Mouse (Mus musculus) brown adipose tissue, adult 24 weeks (tissue): ENCODE measurements around the gene Spag9. TPM values are rescaled to one million over a fixed set of nuclear protein-coding genes. Genes with fewer than 3 reads are reported as not detected.
A peak's percentile ranks its signal among the peaks of the same experiment; 100 is the strongest.

Experiments used
- H3K27ac ChIP-seq: fragments of 200-500 bp; replicated peaks from 2 replicates; pipeline ENCODE4 v1.5.1; 2012; ENCODE audit warnings: low read depth, mild to moderate bottlenecking, low read length
- H3K4me1 ChIP-seq: fragments of 200-500 bp; 2 replicates; pipeline ENCODE4 v1.6.1; 2012; ENCODE audit warnings: low read length, mixed read lengths; ENCODE audit not compliant: control insufficient read depth, insufficient read depth, insufficient read length
- H3K4me3 ChIP-seq: fragments of 200-500 bp; 2 replicates; pipeline ENCODE4 v1.5.1; 2012; ENCODE audit warnings: low read depth, mild to moderate bottlenecking, low read length, moderate library complexity; ENCODE audit not compliant: insufficient read depth
- polyA plus RNA-seq: library from polyadenylated mRNA; stranded (reverse); fragments of >200 nt; gene quantifications from 2 replicates; pipeline ENCODE4 v1.2.4, GENCODE M21; 2012; ENCODE audit not compliant: missing spikeins, insufficient read depth, insufficient read length

The Spag9 gene
- polyA plus RNA-seq, 1 experiment = 45.7 TPM

DNA sequence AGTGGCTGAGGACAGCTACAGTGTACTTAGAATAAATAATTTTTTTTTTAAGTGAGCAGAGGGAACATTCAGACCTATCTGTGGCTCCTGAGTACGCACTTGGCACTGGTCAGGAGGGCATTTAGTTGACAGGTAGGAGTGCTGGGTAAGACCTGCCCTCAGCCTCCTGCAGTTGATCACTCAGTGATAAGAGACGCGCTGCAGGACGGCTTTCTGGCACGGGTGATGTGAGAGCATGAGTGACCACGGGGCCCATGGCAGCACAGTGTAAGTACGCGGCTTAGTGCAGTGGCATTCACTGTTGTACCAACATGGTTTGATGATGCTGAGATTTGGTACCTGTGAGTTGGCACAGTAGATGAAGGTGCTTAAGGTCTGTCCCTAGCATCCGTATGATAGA, 130.8 kb downstream of the Spag9 start:
- Histone ChIP-seq H3K27ac (no peak overlapping the region), H3K4me3 (no peak overlapping the region), H3K4me1 (no peaks in the 10 kb centered on the region)

GRCm38 (mm10) chr11:94127966-94128365, 132.1 kb downstream of the Spag9 start:
- H3K27ac ChIP-seq = no peak overlapping the region
- H3K4me3 ChIP-seq = no peak overlapping the region
- H3K4me1 ChIP-seq = no peaks in the 10 kb centered on the region

DNA sequence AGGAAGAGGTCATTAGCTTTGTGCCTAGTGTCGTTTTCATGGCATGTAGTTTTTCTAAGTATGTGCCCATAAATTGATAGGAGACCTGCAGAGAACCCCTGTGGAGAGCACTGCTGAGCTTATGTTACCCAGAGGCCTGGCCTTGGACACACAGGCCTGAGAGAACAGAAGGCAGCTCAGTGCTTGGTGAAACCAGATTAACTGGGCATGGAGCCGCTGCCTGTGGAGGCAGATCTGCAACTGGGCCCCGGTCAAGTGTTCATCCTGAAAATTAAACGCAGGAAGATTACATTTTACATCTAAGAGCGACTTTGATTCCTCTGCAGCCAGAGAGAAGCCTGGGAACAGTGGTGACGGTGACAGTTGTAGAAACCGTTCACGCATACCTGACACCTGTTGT, 132.6 kb downstream of the Spag9 start:
- Histone ChIP-seq H3K4me1 (no peaks in the 10 kb centered on the region), H3K27ac (no peak overlapping the region), H3K4me3 (no peak overlapping the region)

DNA sequence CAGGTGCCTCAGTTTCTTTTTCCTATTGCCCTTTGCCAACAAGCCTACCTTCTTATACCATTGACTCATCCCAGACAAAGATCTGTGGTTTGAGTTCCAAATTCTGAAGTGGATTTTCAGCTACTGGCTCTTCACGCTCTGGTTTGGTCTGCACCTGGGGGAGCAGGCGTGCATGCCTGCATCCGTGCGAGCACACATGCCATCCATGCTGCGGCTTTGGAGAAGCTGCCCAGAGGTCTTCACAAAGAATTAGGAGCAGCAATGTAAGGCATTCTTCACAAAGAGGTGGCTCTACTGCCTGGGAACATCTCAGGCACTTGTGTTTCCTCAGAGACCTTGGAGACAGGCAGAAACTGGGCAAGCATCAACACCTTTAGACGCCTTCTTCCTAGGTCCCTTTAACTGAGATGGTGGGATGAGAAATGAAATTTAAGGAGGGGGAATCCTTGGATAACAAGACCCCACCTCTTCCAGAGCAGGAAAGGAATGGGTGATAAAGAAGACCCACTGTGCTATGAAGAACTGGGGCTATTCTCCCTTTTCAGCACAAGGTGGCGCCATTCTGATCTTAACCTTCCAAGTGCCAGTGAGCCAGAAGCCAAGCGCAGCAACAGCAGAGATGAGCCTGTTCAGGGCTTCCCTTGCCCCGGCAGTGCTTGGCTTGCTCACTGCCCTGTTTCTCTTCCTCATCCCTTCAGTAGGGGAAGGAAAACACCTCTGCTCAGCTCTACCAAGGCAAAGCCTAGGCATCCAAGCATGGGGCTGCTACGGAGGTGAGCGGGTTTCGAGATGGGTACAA, 133.6 kb downstream of the Spag9 start:
- Histone ChIP-seq H3K27ac (no peak overlapping the region), H3K4me3 (no peak overlapping the region), H3K4me1 (peaks cover 3% of the 10 kb centered on the region; the same call in 1 of the 2 replicates)

DNA sequence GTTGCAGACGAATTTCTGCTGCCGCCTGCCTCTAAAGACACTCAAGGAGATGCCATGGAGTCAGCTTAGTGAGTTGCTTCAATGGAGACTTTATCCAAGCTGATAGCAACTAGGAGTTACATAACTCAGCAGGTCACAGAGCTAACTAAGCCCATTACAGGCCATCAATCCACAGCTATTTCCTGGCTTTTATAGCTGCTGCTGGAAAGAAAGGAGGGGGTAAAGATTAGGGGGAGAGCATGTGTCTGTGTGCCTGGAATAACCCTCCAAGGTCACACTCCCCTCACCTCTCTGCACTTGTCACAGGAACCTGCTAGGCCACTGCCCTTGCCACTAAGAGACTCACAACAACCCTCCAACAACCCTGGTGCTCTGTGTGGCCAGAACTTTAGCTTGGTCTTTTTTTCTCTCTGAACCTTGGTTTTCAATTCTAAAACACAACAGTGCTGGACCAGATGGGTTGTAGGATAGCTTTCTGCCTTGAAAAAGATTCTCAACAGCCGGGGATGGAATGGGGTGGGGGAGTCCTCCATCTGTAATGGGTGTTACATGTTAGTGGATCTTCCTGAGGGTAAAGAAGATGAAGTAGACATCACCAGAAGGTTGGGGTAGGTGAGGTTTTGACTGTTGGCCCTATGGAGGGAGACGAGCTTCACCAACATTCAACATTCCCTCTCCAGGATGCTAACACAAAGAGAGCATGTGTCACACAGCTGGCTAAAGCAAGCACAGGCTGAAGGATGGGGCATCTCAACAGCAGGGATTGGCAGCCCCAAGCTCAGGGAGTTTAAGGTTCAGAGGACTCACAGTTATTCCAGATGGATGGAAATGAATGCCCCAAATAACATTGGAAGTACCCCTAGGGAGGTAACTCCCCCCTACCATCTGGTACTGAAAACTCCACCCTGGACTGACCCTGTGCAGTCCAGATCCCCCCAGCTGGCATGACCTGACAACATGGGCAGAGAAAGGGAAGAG, 134.5 kb downstream of the Spag9 start:
- H3K27ac ChIP-seq = no peak overlapping the region
- H3K4me1 ChIP-seq = peaks cover 3% of the 10 kb centered on the region; the same call in 1 of the 2 replicates
- H3K4me3 ChIP-seq = no peak overlapping the region

DNA sequence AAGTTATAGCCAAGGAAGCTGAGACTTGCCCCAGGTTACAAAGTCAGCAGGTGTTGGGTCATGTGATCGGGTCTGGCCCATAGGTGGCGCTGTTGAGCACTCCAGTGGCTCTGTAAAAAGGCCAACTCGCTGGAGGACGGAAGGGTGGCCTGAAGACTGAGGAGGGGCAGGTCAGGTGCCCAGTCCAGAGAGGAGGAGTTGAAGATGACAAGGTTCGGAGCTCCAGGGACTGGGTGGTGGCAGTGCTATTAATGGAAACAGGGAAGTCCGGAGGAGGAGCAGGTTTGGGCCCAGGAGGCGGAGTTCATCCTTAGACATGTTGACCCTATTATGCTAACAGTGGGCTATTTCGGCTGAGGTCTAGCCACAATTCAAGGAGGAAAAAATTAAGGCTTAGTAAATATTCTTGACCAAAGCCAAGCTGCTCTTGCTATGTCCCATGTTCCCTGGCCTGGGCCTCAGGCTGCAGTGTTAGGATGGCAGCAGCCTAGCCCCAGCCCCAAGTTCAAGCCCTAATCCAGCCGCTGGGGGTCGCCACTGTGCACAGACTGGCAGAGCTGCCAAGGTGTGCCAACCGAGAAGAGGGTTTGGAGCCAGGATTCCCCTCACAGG, 137.6 kb downstream of the Spag9 start:
- Histone ChIP-seq H3K4me1 (peaks cover 11% of the 10 kb centered on the region), H3K4me3 (0 out of 2 replicates have a peak overlapping the region, but pooled peaks have one; percentile 0), H3K27ac (peak overlapping the region; percentile 85)

- Histone ChIP-seq H3K4me3 (0 out of 2 replicates have a peak overlapping the region, but pooled peaks have one; percentile 7), H3K27ac (peak overlapping the region; percentile 85), H3K4me1 (peaks cover 15% of the 10 kb centered on the region)
Observed at GRCm38 (mm10) chr11:94134076-94134838, 138.4 kb downstream of the Spag9 start.

- H3K27ac ChIP-seq = peak overlapping the region; percentile 10; the same call in 1 of the 2 replicates
- no peak overlapping the region for H3K4me3 ChIP-seq
- peaks cover 15% of the 10 kb centered on the region for H3K4me1 ChIP-seq
Observed at GRCm38 (mm10) chr11:94135581-94136001, 139.7 kb downstream of the Spag9 start.

GRCm38 (mm10) chr11:94136656-94137055, 140.8 kb downstream of the Spag9 start:
- Histone ChIP-seq H3K4me1 (peaks cover 15% of the 10 kb centered on the region), H3K4me3 (no peak overlapping the region), H3K27ac (peak overlapping the region; percentile 74)

DNA sequence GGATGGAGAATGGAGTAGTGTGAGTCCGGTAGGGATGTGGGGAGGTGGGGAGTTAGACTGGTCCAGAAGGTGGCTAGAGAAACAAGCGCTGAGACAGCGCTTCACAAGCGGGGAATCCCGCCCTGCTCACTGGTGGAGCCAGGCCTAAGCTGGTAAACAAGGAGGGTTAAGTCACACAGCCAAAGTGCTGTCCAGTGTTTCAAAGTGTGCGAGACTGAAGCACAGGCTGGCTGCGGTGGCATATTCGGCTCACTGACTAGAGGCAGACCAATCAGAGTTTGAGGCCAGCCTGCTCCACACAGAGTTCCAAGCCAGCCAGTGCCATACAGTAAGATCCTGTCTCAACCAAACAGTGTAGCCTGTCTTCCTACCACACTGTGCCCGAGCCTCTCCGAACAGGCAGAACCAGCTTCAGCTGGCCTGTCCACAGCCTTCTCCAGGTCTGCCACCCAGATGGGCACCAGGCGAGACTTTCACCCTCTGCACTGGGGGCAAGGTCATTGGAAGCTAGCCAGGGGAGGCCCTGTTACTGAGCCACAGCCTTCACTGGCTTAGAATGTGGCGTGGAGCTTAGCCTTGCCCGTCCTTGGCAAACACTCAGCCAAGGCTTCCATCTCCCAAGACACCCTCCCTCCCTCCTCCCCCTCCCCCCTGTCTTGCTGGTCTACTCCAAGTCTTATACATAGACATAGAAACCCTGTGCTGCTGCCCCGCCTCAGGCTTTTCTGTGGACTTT, 141.6 kb downstream of the Spag9 start:
- Histone ChIP-seq H3K27ac (peak overlapping the region; percentile 74), H3K4me1 (peaks cover 15% of the 10 kb centered on the region), H3K4me3 (no peak overlapping the region)

DNA sequence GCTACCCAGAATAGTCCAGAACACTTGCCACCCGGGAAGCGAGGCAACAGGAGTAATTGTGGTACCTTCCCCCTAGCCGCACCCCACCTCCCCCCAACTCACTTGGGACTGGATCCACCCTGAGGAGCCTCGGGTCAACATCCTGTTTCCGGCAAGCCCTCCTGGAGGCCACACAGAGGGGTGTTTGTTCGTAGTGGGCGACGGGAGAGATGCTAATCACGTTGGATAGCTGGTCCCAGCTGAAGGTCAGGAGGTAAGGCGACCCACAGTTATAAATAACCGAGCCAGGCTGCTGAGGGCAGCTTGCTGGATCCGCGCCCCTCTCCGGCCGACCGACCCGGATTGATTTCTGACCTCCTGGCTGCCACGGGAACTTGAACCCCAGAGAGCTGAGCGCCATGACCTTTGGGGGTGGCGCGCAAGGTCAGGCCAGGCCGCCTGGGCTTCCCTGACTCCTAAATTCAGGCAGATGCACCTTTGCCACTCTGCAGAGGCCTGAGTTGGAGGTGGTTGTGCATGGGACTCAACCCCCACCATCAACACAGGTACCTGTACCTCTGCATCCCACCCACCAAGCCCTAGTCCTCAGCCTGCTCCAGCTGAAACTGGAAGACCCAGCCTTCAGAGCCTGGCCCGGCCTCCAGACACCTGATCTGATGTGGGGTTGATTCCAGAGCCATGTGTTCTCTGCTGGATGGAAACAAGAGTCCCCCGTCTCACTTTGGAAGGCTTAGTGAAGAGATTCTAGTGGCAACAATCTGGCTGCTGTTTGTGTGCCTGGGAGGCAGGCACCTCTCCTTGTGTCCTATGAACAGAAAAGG, 142.7 kb downstream of the Spag9 start:
- Histone ChIP-seq H3K27ac (peak overlapping the region; percentile 68), H3K4me1 (peaks cover 14% of the 10 kb centered on the region), H3K4me3 (no peak overlapping the region)

DNA sequence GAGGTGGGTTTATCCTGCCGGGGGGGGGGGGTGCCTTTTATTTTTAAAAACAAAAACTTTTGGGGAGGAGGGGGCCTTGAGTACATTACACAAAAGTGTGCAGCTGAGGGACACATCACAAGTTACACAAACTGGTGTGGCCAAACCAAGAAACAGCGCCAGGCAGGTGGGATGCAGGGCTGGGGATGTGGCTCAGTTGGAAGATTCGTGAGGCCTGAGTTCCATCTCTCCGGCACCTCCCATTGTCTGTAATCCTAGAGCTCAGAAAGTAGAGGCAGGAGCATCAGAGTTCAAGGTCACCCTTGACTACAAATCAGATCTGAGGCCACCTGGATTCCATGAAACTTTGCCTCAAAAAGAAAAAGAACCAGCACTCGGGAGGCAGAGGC, 143.3 kb downstream of the Spag9 start:
- no peak overlapping the region for H3K4me3 ChIP-seq
- no peak overlapping the region for H3K27ac ChIP-seq
- peaks cover 11% of the 10 kb centered on the region for H3K4me1 ChIP-seq

DNA sequence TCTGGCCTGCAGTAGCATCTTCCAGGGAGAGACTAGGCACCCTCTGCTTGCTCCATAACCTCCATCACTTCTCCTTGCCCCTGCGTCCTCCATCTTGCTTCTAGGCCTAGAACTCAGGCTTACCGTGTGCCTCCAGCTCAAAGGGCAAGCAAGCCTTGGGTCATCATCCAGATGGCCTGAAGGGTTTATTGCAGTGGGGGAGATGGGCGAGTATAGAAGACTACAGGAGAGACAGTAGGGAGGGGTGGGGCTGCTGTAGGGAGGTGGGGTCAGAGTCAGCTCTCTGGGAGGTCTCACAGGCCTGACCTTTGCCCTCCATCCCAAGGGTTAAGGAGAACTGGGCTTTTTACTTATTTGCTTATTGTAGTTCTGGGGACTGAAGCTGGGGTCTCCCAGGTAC, 144.6 kb downstream of the Spag9 start:
- Histone ChIP-seq H3K4me3 (no peak overlapping the region), H3K4me1 (peaks cover 11% of the 10 kb centered on the region), H3K27ac (no peak overlapping the region)
